Mouse (Mus musculus): ENCODE data around the gene Asb8.

Asb8 gene

DNA sequence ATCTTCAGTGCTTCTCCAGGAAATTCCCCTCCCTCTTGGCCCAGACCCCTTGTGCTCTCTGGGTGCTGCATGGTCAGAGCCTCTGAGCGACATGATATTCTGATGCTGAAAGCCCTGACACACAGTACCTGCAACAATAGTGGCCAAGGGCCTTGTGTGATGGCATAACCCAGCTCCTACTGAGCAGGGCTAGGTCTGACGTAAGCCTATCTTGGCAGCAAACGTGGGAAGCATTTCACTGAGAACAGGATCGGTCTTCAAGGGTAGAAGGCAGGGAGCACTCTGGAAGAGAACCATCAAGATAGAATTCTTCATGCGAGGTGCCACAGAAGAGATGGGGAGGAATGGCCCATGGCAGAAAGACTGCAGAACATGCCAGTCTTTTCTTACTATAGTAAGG lies at the start of gene Asb8:
Asb8 (minus strand) TSS at position 101 of the 400 bp plus-strand sequence.
- DNase-seq: no peak

DNA sequence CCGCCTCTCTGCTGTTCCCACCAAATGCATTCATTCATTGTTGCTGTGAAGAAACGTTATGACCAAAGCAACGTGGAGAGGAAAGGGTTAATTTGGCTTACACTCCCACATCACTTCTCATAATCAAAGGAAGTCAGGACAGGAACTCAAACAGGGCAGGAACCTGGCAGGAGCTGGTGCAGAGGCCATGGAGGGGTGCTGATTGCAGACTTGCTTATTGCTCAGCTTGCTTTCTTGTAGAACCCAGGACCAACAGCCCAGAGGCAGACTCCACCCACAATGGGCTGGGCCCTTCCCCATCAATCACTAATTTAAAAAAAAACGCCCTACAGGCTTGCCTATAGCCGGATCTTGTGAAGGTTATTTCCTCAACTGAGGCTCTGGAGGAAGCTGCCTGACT lies 48.7 kb upstream of the Asb8 start:
- DNase-seq: no peak

DNA sequence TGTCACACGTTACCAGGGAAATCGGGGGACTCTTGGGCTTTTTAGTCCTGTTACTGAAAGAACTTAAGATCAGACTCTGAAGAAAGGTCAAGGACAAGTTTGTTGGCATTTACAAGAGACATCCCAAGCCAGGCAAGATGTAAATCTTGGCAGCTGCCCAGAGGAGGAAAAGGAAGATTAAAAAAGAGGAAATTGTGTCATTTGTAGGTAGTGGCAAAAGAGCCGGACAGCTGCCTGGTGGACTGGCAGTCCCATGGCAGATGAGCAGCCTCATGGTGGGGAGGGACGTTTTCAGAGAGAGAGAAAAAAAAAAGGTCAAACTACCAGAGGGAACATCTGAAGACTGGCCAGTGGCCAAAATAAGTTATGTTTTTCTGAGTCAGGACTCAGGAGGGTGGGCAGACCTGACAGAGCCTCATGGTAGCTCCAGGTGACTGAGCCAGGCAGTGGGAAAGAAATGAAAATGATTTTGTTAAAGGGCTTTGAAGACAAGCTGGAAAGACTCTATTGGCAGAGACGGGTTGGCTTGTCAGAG lies 48.0 kb upstream of the Asb8 start:
- no peak for DNase-seq

DNA sequence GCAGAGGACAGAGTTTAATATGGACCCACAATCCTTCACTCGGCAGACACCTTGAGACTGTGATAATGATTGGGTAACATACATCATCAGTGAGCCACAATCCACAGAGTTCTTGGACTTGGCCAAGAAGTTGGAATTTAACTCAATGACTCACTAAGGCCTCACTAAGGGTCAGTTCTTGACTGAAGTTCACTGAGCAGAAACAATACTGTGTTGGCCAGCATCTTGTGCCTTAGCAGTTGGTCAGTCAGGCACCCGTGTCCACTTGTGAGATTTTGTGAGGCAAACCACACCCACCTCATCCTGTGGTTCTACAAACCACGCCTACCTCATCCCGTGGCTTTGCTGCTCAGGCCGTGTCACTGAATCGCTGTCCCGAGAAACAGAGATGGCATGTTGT lies 44.3 kb upstream of the Asb8 start:
- DNase-seq: no peak

DNA sequence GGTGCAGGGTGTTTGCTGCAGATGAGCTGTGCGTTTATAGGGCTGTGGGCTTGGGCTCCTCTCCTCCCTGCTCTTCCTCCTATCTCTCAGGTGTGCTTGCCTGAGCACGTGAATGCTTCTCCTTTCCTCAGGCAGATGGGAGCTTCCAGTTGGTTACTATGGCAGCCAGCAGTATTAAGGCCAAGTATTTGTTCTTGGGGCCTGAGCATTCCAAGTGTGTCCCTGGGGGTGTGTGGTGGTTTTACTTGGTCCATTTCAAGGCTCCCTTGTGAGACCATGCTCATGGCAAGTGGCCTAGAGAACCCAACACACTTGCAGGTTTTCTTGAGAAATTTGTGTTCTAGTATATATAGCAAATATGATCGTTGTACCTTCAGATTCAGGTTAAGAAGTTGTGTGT lies 30.0 kb upstream of the Asb8 start, which contains the start of gene Olfr288:
Olfr288 (minus strand) TSS at position 101 of the 400 bp plus-strand sequence.
- no peak for DNase-seq

DNA sequence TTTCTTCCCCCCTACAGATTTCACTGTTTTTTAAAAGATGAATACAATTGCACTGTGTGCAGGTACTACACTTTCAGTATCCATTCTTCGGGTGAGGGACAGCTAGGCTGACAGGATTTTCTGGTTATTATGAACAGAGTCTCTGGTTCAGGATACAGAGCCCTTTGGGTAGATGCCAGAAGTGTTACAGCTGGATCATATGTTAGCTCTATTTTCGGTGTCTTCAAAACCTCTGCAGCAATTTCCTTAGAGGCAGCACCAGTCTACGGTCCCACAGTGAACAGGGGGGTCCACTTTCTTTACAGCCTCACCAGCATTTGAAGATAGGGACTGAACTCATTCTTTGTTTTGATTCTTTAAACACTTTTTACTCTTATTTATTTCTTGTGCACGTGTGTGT lies 19.0 kb upstream of the Asb8 start:
- no peak for DNase-seq

DNA sequence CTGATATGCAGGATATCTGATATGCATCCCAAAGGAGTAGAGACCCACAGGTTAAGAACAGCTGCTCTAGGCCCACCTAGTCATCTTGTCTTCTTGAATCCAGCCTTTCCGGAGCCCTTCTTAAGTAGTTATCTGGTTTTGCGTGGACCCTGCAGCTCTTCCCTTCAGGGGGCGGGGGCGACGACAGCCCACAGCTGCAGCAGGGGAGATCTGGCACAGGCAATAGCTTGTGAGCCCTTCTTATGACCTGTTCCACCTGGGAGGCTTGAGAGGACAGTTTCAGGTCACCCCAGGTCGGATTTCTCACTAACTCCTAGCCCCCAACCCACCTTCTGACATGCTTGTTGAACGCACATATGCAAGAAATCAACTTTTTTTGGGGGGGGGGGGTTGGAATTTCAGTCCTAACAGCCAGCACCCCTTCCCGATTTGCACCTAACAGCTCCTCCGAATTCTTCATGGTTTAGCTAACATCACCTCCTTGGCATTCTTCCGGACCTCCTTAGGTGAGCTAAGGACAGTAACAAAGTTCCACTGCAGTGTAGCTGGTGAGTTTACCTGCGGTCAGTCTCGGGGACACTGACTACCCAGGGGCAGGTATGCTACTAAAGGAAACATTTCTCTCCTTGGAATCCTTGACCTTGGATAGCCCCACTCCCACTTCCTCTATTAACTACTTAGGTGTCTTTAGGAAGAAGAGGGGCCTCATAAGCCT lies 16.6 kb upstream of the Asb8 start:
- DNase-seq: no peak

DNA sequence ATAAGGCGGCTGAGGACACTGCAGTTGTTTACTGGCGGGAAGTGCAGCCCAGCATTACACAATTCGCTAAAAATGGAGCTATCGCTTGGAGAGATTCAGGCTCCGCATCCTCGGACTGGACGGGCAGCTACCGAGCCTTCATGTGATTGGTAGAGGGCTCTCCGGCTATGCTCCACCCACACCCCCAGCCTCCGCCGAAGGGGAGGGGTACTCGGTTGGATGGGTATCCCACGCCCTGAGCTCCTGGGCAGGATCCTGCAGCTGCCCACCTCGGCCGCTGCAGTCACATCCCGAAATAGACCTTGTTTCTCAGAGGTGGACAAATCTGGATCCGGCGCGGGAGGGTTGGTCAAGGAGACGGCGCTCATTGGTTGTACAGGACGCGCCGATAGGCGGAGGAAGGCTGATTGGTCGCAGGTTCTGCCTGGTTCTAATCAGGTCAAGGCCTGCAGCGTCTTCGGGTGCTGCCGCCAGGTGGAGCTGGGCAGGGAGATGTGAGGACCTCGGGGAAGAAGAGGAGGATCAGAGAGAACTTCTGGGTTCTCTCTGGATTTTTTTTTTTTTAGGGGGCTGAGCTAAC lies 15.8 kb upstream of the Asb8 start:
- DNase-seq: peak; percentile 78

DNA sequence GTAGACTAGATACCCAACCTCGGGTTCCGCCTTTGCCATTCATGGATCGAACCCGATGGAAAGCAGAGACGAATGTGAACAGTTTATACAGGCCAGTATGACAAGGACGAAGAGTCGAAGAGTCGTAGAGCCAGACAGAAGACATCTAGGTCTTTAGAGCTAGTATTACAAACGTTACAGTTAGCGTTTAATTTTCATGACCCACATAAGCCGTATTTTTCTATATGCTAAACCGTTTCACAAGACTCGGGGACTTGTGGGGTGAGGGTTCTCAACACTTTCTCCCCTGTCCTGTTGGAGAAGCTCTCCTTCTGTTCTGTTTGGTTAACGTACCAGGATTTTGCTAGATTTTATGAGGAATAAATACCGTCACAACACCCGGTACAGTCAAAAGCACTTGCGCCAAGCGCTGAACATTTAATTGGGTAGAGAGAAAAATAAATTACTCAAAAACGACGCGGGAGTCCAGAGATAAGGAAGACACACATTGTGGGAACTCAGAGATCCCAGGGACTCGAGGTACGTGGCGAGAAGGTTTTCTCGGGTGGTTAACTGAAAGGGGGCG lies 15.2 kb upstream of the Asb8 start:
- DNase-seq: no peak

DNA sequence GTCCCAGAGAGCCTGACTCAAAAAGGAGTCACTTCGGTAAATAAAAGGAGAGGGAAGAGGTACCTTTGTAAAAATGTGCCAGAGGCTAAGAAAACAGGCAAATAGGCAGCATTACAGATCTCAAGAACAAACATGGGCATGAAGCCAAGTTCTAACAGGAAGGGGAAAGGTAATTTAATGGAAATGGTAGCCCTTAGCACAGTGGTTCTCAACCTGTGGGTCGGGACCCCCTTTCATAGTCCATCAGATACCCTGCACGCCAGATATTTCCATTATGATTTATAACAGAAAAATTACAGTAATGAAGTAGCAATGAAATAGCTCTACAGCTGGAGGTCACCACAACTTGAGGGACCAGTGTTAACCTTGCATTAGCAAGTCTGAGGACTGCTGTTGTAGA lies 11.9 kb upstream of the Asb8 start:
- no peak for DNase-seq

DNA sequence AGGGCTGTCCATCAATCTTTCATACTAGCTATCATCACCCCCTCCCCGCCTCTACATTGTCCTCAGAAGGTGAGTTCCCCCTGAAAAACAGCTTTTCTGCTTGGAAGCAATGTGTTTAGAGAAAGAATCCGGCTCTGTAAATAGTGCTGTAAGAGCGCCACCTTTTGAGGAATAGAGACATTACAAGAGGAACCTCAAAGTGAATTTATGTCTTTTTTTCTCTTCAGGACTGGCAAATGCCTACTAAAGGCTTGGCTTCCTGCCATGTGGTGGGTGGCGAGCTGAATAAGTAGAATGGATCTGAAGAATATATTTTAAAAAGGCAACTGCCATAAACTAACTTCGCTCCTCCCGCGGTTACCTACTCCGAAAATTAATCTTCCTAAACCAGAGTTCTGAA lies 8.4 kb upstream of the Asb8 start:
- no peak for DNase-seq

DNA sequence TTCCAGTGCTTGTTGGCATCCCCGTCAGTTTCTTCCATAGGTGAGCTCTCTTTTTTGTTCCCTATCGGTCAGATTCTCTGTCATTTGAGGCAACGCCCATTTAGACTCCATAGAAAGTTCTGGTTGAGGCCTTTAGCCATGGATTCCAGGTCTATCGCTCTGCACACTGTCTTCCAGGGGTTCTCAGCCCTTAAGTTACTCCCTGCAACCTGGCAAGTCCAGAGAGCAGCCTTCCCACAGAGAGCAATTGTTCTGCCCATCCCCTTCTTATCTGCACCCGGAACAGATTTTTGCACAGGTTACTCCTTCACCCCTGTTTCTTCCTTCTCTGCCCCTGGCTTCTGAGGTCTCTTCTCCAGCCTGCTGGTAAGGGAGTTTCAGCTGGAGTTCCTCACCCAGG lies 6.7 kb upstream of the Asb8 start:
- DNase-seq: no peak

DNA sequence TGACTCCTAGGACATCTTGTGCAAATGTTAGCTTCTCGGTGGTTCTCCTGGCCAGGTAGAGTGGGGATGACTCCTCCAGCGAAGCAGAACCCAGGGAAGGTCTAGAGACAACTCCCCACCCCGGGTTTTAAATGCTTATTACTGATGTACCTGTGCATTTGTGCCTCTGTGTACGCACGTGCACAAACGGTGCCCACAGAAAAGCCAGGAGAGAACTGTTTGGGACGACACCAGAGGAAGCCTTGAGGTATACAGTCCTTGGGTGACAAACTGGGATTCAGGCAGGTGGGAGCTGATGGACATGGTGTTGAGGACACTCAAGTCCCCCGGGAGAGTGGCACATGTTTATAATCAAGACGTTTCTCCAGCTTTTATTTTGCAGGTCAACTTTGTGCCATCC lies 5.5 kb upstream of the Asb8 start:
- DNase-seq: no peak

DNA sequence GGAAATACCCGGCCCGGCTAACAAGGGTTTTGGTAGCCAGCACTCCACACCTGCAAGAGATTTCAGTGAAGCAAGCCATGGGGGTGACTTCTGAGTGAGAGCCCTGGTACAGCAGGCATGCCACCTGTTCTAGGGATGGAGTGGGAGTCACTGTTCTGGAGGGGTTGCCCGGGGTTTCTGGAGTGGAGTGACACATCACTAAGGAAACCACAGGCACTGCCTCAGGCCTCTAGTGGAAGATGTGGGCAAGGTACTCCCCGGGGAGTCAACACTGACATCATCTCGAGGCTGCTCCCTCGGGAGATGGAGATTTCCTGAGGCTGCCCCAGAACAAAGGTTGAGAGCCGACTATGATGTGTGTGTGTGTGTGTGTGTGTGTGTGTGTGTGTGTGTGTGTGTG lies 4.9 kb upstream of the Asb8 start:
- DNase-seq: no peak

DNA sequence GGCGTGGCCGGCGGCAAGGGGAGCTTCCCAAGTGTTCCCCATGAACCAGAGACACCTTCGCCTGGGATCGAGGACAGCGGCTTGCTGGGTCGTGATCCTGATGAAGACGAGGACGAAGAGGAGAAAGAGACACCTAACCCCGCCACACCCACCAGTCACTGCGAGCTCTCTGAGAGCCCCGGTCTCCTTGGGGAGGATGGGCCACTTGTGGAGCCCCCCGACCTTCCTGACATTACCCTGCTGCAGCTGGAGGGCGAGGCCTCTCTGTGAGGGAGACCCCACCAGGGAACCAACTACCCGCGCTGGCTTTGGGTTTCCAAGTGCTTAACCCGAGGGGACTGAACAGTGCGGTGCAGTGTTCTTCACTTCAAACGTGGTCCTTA lies 3.2 kb upstream of the Asb8 start:
- DNase-seq: no peak

DNA sequence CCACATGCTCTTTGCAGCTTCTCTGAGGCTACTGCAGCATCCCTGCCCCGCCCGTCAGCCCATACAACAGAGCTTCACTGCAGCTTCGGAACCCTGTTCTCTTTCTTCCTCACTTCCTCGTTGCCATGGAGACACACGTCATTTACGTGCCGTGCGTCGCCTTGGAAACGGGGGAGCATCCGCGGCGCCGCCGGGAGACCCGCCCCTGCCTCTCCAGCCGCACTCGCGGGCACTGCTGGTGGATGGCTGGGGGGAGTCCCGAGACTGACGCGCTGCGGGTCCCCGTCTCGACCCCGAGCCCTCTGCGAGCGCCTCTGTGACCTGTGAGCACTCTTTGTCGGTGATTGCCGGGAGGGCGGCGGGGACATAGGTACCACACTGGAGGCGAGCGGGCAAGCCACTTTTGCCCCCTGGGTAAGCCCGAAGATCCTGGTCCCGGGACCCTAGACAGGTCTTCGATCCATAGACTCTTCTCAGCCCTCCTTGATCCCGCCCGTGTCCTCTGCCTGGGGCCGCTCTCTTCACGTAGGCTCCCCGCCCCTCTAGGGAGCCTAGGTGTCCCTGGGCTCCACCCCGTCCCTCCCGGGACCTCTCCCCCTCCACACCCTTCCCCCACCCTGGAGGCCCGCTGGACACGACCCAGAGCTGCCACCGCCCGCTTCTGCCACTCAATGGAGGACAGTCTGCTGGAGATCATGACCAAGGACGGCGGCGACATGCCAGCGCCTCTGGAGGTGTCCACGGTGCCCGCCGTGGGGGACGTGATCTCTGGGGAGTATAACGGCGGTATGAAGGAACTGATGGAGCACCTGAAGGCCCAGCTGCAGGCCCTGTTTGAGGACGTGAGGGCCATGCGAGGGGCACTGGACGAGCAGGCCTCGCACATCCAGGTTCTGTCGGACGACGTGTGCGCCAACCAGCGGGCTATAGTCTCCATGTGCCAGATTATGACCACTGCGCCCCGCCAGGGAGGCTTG lies 2.5 kb upstream of the Asb8 start:
- DNase-seq: peak; percentile 71

DNA sequence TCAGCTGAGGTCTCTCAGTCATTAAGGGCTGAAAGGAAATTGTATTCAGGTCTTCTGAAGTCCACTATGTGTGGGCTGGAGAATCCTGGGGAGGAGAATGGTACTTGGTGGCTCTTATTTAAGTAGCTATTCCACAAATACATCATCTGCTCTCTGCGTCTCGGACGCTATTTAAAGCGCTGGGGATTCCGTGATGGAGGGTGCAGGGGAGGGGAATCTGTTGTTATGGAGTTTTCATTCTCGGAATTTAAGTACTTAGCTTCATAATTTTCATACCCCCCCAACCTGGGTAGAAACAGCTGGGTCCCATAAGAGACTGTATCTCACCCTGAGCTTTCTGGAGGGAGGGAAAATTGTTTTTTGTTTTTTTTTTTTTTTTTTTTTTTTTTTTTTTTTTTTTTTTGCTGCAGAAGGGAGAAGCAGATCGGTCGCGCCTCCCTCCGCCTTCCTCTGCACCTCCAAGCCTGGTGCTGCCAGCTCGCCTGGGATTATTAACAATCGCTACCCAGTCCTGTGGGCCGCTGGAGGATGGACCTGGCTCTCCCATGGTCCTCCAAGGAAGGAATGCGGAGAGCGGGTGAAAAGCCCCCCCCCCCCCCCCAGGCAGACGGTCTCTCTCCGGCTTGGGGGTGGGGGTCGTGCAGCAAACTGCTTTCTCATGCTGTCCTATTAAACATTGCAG lies 1.7 kb upstream of the Asb8 start, which contains the start of gene Ccdc184:
Ccdc184 (plus strand) TSS at position 196 of the 682 bp plus-strand sequence.
- no peak for DNase-seq

DNA sequence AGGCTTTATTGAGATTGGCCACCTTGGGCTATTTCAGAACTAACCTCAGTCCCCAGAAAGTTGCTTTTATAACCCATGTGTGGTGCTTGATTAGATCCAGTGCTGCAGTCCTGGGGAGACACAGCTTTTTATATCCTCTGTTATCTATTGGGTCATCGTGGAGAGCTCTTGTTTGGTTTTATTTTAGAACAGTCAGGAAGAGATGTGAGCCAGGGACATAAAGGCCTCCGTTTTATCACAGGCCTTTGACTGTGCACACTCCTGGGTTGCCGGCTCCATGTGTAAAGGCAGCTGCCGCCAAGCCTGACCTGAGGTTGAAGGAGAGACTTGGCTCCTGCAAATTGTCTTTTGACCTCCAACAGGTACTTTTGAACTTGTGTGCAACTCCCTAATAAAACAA lies 2.9 kb downstream of the Asb8 start:
- DNase-seq: no peak

DNA sequence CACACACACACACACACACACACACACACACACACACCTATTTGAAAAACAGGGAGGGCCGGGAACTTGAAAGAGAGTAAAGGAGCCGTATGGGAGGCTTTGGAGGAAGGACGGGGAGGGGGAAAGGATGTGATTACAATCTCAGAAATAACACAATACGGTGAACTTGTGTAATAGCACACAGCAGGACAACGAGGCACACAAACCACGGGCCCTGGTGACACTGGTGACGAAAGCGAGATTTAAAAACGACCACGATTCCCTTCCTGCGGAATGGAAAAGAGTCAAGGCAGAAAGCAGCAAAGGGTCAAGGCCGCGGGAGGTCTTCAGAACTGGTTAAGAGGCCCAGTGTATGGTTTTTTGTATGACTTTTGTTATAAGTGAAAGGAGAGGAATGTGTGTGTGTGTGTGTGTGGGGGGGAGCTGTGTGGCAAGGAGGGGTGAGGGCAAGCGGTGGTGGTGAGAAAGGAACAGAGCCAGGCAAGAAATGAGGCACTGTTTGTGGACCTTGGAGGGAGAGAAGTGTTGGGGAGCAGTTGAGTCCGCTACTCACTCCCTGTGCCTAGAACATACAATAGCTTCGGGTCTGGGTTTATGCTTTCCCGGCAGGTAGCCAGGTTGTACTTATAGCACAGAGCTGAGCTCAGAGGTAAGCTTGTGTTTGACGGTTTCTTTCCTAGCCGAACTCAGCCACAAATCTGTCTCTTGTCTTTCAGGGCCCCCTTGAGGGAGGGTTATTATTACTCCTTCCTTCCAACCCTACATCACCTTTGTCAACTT lies 4.2 kb downstream of the Asb8 start:
- no peak for DNase-seq

DNA sequence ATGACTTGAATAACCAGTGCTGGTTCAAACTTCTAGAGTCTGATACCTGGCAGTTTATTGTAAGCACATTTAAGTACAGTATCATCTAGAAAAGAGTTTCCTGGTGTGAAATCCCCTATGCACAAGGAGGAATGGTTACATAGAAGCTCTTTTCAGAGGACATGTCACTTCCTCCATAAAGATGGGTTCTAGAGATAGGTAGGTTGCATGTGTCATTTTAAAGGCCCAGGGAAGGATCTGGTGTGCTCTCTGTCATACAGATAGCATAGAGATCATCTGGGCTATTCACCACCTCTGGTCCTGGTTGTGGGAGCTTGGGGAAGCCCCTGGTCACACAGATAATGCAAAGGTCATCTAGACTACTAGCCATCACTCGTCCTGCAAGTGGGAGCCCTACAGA lies 8.2 kb downstream of the Asb8 start:
- no peak for DNase-seq

DNA sequence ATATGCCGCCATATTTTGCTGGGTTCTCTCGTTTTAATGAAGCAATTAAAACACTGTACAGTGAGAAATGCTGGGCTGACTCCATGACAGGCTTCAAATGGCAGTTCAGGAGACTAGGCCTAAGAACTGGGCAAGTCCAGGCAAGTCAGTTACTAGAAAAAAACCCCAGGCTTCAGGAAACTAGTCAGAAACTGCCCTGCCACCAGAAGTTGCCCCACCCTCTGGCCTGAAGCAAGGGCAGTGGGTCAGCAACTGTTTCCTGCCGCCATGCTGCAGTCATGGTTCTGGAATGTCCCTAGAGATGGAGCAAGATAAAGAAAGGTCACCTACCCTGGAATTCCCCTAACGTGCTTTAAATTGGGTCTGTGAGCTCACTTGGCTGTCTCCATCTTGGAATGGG lies 9.5 kb downstream of the Asb8 start:
- DNase-seq: no peak

DNA sequence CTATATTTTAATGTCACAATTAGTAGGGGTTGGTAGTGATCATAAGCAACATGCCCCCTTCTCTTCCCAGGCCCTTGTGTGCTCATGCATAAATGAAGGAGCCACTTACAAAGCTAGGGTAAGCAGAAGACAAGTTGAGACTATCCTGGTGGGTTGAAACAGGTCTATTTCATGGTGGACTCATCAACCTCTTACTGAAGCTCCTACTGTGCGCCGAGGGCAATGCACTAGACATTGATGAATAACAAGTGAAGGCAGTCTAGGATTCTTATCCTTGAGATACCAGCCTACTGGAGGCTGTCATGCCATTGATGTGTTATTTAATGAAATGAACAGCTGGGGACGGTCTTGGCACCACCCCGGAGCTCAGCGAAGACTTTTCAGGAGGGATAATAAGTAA lies 10.2 kb downstream of the Asb8 start:
- DNase-seq: no peak
